Comparison of ENCODE assay signal across 11 mouse cellular contexts in the genomic region with DNA sequence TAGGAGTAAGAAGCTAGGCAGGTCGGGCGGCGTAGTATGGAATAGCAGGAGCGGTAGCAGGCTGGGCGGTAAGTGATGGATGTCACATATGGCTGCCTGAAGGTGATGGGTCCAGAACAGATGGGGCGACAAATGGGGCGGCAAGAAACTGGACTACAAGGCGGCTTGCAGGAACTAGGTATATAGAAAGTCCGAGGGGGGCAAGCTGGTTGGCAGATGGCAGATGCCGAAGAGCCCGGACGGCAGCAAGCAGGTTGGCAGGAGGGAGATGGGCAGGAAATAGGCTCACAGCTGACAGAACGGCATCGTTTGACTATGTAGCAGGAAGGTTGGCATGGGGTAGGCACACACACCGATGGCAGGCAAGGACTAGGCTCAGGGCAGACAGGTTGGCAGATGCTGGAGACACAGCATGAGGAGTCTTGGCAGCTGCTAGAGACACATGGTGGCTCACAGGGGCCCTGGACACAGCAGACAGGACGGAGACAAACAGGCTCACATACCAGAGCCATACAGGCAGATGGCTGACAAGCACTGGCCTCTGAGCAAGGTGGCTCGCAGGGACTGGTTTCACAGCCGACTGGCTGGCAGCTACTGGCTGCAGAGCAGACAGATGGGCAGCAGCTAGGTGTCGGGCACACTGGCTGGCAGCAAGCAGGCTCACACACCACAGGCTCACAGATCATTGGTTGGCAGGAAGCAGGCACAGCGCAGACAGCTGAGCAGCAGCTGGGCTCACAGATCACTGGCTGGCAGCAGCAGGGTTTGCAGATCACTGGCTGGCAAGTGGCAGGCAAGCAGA. TPM values are rescaled to one million over a fixed set of nuclear protein-coding genes. Genes with fewer than 3 reads are reported as not detected.
DNase-seq lines count a peak whose midpoint lies in the region; ATAC-seq and TF ChIP-seq lines count a peak whose summit lies in the region.
"Had no signal": no experiment of that assay in that cellular context is flagged by ENCODE, and none has a peak within 500 bp of the region (broad histone marks: within the 10 kb centered on the region; RNA-seq: fewer than 3 reads in every experiment).

No protein-coding gene starts in this region.

- H3K4me1 ChIP-seq in heart, embryonic 10.5 days = no peaks in the 10 kb centered on the region
- H3K4me1 ChIP-seq in liver, postnatal 0 days (ENCODE audit: insufficient read depth) = no peaks in the 10 kb centered on the region
- H3K4me1 ChIP-seq: embryonic facial prominence, embryonic 13.5 days; neural tube, embryonic 12.5 days had no signal

- ATAC-seq in liver, postnatal 0 days = no peak

- H3K9ac ChIP-seq in liver, postnatal 0 days (replicated peaks) = no peak overlapping the region
- H3K9ac ChIP-seq: embryonic facial prominence, embryonic 13.5 days; neural tube, embryonic 12.5 days had no signal

- no peak overlapping the region for H3K4me3 ChIP-seq in heart, embryonic 10.5 days
- H3K4me3 ChIP-seq in liver, postnatal 0 days (ENCODE audit: low read depth, low read length) = no peak overlapping the region
- H3K4me3 ChIP-seq: embryonic facial prominence, embryonic 13.5 days; neural tube, embryonic 12.5 days had no signal

- H3K27me3 ChIP-seq in heart, embryonic 10.5 days (ENCODE audit: insufficient read depth, poor library complexity, severe bottlenecking) = peaks cover 13% of the 10 kb centered on the region
- H3K27me3 ChIP-seq in liver, postnatal 0 days (ENCODE audit: insufficient read depth, low read length) = no peaks in the 10 kb centered on the region
- H3K27me3 ChIP-seq: neural tube, embryonic 12.5 days had no signal

- WGBS in heart, embryonic 10.5 days = 77% methylated on average over 20 of the region's 20 CpGs
- 82% methylated on average over 20 of the region's 20 CpGs for WGBS in liver, postnatal 0 days (ENCODE audit: insufficient replicate concordance)

- no peak for TF ChIP-seq CTCF in liver, postnatal 0 days (IDR thresholded peaks at IDR 0.05; ENCODE audit: low read depth)

- H3K36me3 ChIP-seq in heart, embryonic 10.5 days = no peaks in the 10 kb centered on the region
- H3K36me3 ChIP-seq in liver, postnatal 0 days (replicated peaks; ENCODE audit: insufficient read depth, low read length) = no peaks in the 10 kb centered on the region
- H3K36me3 ChIP-seq: embryonic facial prominence, embryonic 13.5 days; neural tube, embryonic 12.5 days had no signal

- intact Hi-C loops in heart, postnatal 36 days (cut with DNase I) = no loop called here
- intact Hi-C loops in left cerebral cortex, postnatal 4 days (cut with DNase I) = no loop called here

- no peak for TF ChIP-seq EP300 in liver, postnatal 0 days (IDR thresholded peaks at IDR 0.05; ENCODE audit: low read depth)

- H3K9me3 ChIP-seq in heart, embryonic 10.5 days = no peaks in the 10 kb centered on the region
- no peaks in the 10 kb centered on the region for H3K9me3 ChIP-seq in liver, postnatal 0 days (ENCODE audit: low read length)
- H3K9me3 ChIP-seq: embryonic facial prominence, embryonic 13.5 days; neural tube, embryonic 12.5 days had no signal

- H3K27ac ChIP-seq in heart, embryonic 10.5 days = no peak overlapping the region
- no peak overlapping the region for H3K27ac ChIP-seq in liver, postnatal 0 days (ENCODE audit: low read depth)
- H3K27ac ChIP-seq: embryonic facial prominence, embryonic 13.5 days; neural tube, embryonic 12.5 days had no signal

- DNase-seq in heart, embryonic 10.5 days (ENCODE audit: low spot score) = peak; percentile 70
- DNase-seq in heart, postnatal 36 days = no peak
- DNase-seq in adrenal gland, postnatal 36 days = peak; percentile 15 to 17
- peak; percentile 7 for DNase-seq in gastrocnemius, adult 18-20 months (ENCODE audit: low spot score)
- peak; percentile 67 for DNase-seq in left cerebral cortex, postnatal 4 days
- no peak for DNase-seq in lung, postnatal 14 days
- DNase-seq in spleen, adult 18-20 months = no peak
- no peak for DNase-seq in liver, postnatal 0 days

- no peak overlapping the region for H3K4me2 ChIP-seq in liver, postnatal 0 days (ENCODE audit: low read depth, low read length)
- H3K4me2 ChIP-seq: embryonic facial prominence, embryonic 13.5 days; neural tube, embryonic 12.5 days had no signal

RNA-seq across cellular contexts. Expression of a gene that starts 0.9 kb away (rescaled TPM):
- not detected in 2 replicates for polyA plus RNA-seq in heart, embryonic 10.5 days (2016; fragmentation: Nextera tagmentation; extraction: Ambion mirVana)
- total RNA-seq in heart, postnatal 36 days (2021) = not detected
- total RNA-seq in adrenal gland, postnatal 36 days (2021) = not detected
- total RNA-seq in gastrocnemius, adult 18-20 months (2021) = not detected
- not detected for total RNA-seq in left cerebral cortex, postnatal 4 days (2021)
- not detected in 2 replicates for polyA plus RNA-seq in liver, postnatal 0 days (2015; fragmentation: Nextera tagmentation; extraction: Ambion mirVana)
- total RNA-seq: CH12.LX had no signal
- polyA plus RNA-seq: embryonic facial prominence, embryonic 13.5 days; neural tube, embryonic 12.5 days had no signal

RNA-seq across cellular contexts. Expression of a gene that starts 6.6 kb away (rescaled TPM):
- not detected in 2 replicates for polyA plus RNA-seq in heart, embryonic 10.5 days (2016; fragmentation: Nextera tagmentation; extraction: Ambion mirVana)
- total RNA-seq in heart, postnatal 36 days (2021) = not detected
- not detected for total RNA-seq in adrenal gland, postnatal 36 days (2021)
- total RNA-seq in gastrocnemius, adult 18-20 months (2021) = not detected
- not detected for total RNA-seq in left cerebral cortex, postnatal 4 days (2021)
- polyA plus RNA-seq in liver, postnatal 0 days (2015; fragmentation: Nextera tagmentation; extraction: Ambion mirVana) = not detected in 2 replicates
- total RNA-seq: CH12.LX had no signal
- polyA plus RNA-seq: embryonic facial prominence, embryonic 13.5 days; neural tube, embryonic 12.5 days had no signal

RNA-seq across cellular contexts. Expression of a gene that starts 8.3 kb away (rescaled TPM):
- 0.30 TPM in 1 of 2 replicates, not detected in the other for polyA plus RNA-seq in heart, embryonic 10.5 days (2016; fragmentation: Nextera tagmentation; extraction: Ambion mirVana)
- total RNA-seq in heart, postnatal 36 days (2021) = not detected
- not detected for total RNA-seq in adrenal gland, postnatal 36 days (2021)
- total RNA-seq in gastrocnemius, adult 18-20 months (2021) = not detected
- total RNA-seq in left cerebral cortex, postnatal 4 days (2021) = not detected
- polyA plus RNA-seq in liver, postnatal 0 days (2015; fragmentation: Nextera tagmentation; extraction: Ambion mirVana) = not detected in 2 replicates
- total RNA-seq: CH12.LX had no signal
- polyA plus RNA-seq: neural tube, embryonic 12.5 days had no signal

RNA-seq across cellular contexts. Expression of a gene that starts 30.5 kb away (rescaled TPM):
- not detected in 2 replicates for polyA plus RNA-seq in heart, embryonic 10.5 days (2016; fragmentation: Nextera tagmentation; extraction: Ambion mirVana)
- total RNA-seq in heart, postnatal 36 days (2021) = not detected
- not detected for total RNA-seq in adrenal gland, postnatal 36 days (2021)
- total RNA-seq in gastrocnemius, adult 18-20 months (2021) = under 1 TPM in 1 of 2 experiments, not detected in 1; 0.21 TPM
- total RNA-seq in left cerebral cortex, postnatal 4 days (2021) = under 1 TPM in 1 of 2 experiments, not detected in 1; 0.30 TPM
- polyA plus RNA-seq in liver, postnatal 0 days (2015; fragmentation: Nextera tagmentation; extraction: Ambion mirVana) = not detected in 2 replicates
- total RNA-seq: CH12.LX had no signal
- polyA plus RNA-seq: embryonic facial prominence, embryonic 13.5 days; neural tube, embryonic 12.5 days had no signal

RNA-seq across cellular contexts. Expression of a gene that starts 37.2 kb away (rescaled TPM):
- not detected in 2 replicates for polyA plus RNA-seq in heart, embryonic 10.5 days (2016; fragmentation: Nextera tagmentation; extraction: Ambion mirVana)
- total RNA-seq in heart, postnatal 36 days (2021) = not detected
- not detected for total RNA-seq in adrenal gland, postnatal 36 days (2021)
- not detected for total RNA-seq in gastrocnemius, adult 18-20 months (2021)
- total RNA-seq in left cerebral cortex, postnatal 4 days (2021) = not detected
- polyA plus RNA-seq in liver, postnatal 0 days (2015; fragmentation: Nextera tagmentation; extraction: Ambion mirVana) = not detected in 2 replicates
- total RNA-seq: CH12.LX had no signal
- polyA plus RNA-seq: embryonic facial prominence, embryonic 13.5 days; neural tube, embryonic 12.5 days had no signal

Comparison
In these comparisons a context has a peak if more than half of its experiments do, and no peak if none do; other contexts are left out.
1. DNase-seq: peak in heart, embryonic 10.5 days (single experiment), adrenal gland, postnatal 36 days (2 of 2), gastrocnemius, adult 18-20 months (single experiment) and left cerebral cortex, postnatal 4 days (single experiment); none in heart, postnatal 36 days (0 of 2), lung, postnatal 14 days (single experiment), spleen, adult 18-20 months (0 of 2) and liver, postnatal 0 days (single experiment).